Mouse (Mus musculus) cortical plate, adult 2 months (tissue): ENCODE results near the gene Gm6993. TPM values are rescaled to one million over a fixed set of nuclear protein-coding genes. Genes with fewer than 3 reads are reported as not detected.

Experiments
- H3K27ac ChIP-seq: fragments of 200-500 bp; 2 replicates; pipeline ENCODE4 v1.5.1; 2012; ENCODE audit warnings: low read length, control low read depth, inconsistent platforms; ENCODE audit not compliant: insufficient read depth
- H3K4me1 ChIP-seq: fragments of 200-500 bp; 2 replicates; pipeline ENCODE4 v1.6.1; 2011; ENCODE audit warnings: low read length; ENCODE audit not compliant: control insufficient read depth, insufficient read depth
- H3K4me3 ChIP-seq: fragments of 200-500 bp; 2 replicates; pipeline ENCODE4 v1.5.1; 2011; ENCODE audit warnings: mild to moderate bottlenecking, low read length, control low read depth; ENCODE audit not compliant: insufficient read depth
- CTCF ChIP-seq: fragments of 200-500 bp; IDR thresholded peaks from 2 replicates; pipeline ENCODE4 v1.5.1; 2011; ENCODE audit warnings: mild to moderate bottlenecking, control low read depth, low read length; ENCODE audit not compliant: insufficient read depth; ENCODE audit errors: extremely low read depth
- POLR2A ChIP-seq: fragments of 200-500 bp; IDR thresholded peaks from 2 replicates; pipeline ENCODE4 v1.6.1; 2011; ENCODE audit warnings: mild to moderate bottlenecking, low read length, control low read depth; ENCODE audit not compliant: insufficient read depth; ENCODE audit errors: extremely low read depth
- polyA plus RNA-seq: library from polyadenylated mRNA; depleted of rRNA; stranded (reverse); fragments of >200 nt; gene quantifications from 2 replicates; pipeline ENCODE4 v1.2.3, GENCODE M21; 2012

Gene Gm6993
- polyA plus RNA-seq, 1 experiment, result not detected

DNA sequence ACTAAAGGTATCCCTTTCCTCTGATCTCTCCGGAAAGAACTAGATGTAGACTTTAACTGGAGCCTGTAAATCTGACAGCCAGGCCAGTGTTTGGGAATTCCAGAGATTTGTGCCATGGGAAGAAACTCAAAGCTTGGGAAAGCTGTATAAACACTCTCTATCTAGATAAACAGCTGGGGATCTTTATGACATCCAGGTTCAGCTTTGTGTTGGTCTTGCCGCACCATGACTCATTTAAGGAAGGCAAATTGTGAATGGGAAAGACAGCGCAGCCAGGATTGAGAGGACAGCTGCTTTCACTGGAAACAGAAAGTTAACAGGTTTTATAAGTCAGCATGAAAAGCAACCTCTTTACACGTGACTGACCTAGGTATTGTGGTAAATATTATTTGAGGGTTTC, 11.7 kb downstream of the Gm6993 start:
- Histone ChIP-seq H3K4me1 (no peaks in the 10 kb centered on the region), H3K27ac (no peak overlapping the region), H3K4me3 (no peak overlapping the region)
- TF ChIP-seq CTCF (no peak), POLR2A (no peak)

DNA sequence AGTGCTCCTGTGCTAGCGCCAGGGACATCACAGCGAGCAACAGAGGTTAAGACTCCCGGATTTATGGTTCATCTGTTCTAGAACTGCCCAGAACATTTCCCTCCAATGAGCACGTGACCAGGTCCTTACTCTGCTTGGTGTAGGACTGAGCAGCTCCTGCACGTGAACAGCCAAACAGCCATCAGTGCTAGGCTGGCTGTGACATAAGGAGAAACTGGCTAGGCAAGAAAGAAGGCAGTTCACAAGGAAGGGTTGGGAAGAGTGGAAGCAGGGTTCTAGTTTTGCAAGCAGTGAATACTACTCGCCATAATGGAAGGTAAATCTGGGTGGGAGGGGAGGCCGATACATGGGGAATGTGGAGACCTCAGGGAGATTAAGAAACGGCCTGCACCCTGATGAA, 14.4 kb downstream of the Gm6993 start:
- H3K4me3 ChIP-seq, result no peak overlapping the region
- TF ChIP-seq CTCF, result no peak
- TF ChIP-seq POLR2A, result no peak
- no peak overlapping the region for H3K27ac ChIP-seq
- H3K4me1 ChIP-seq, result no peaks in the 10 kb centered on the region

GRCm38 (mm10) chr12:31256121-31256903, 15.7 kb downstream of the Gm6993 start:
- no peaks in the 10 kb centered on the region for H3K4me1 ChIP-seq
- no peak for TF ChIP-seq CTCF
- no peak for TF ChIP-seq POLR2A
- no peak overlapping the region for H3K4me3 ChIP-seq
- no peak overlapping the region for H3K27ac ChIP-seq

DNA sequence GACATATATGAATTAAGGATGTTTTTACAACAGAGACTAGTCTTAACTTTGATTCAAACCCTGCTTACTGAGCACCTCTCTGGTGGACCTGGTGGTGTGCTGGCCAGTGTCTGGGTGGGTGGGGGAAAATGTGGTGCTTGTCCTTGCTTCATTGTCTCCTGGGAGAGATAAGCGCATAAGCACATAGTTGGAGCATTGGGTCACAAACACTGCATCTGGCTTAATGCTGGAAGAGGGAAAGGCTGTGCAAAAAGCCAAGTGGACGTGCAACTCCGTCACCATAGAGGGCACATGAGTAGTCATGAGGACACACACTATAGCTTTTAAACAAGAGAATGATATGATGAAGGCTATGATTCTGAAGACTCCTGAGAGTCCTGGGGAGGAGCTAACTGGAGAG, 21.3 kb downstream of the Gm6993 start:
- Histone ChIP-seq H3K4me1 (no peaks in the 10 kb centered on the region), H3K4me3 (no peak overlapping the region), H3K27ac (no peak overlapping the region)
- TF ChIP-seq CTCF (no peak), POLR2A (no peak)

DNA sequence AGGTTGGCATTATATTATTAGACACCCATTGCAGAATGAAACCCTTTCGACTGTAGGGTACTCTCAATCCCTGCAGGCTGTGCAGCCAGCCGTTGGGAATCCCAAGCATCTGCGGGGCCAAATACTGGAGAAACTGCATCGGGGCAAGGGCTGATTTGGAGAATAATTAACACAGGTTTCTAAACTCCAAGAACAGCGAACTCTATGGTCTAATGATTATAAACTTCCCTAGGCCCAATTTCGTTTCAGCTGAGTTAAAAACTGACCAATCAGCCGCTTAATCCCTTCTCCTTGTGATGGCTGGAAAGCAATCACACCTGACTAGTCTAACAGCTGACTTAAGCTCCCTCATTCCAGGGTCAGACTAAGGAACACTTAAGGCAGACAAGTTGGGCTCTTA, 23.4 kb downstream of the Gm6993 start:
- Histone ChIP-seq H3K27ac (no peak overlapping the region), H3K4me3 (no peak overlapping the region)
- TF ChIP-seq CTCF (no peak), POLR2A (no peak)

GRCm38 (mm10) chr12:31265005-31265721, 24.6 kb downstream of the Gm6993 start, which contains the start of gene Lamb1:
Lamb1 (plus strand) TSS chr12:31265234.
- no peak within 1 kb of the TSS for H3K27ac ChIP-seq
- TF ChIP-seq CTCF (no peak), POLR2A (0 out of 2 replicates have a peak, but pooled peaks have one; percentile 19)
- no peaks in the 10 kb centered on the region; the same call in 1 of the 2 replicates for H3K4me1 ChIP-seq
- H3K4me3 ChIP-seq, result peak within 1 kb of the TSS; percentile 89

More for the DNA sequence above, 23.4 kb downstream of the Gm6993 start:
- no peaks in the 10 kb centered on the region; the same call in 1 of the 2 replicates for H3K4me1 ChIP-seq

- H3K4me3 ChIP-seq, result peak overlapping the region; percentile 89
- H3K4me1 ChIP-seq, result no peaks in the 10 kb centered on the region; the same call in 1 of the 2 replicates
- TF ChIP-seq POLR2A (no peak), CTCF (no peak)
- H3K27ac ChIP-seq, result no peak overlapping the region
Observed at GRCm38 (mm10) chr12:31265722-31266431, 25.3 kb downstream of the Gm6993 start.

- H3K4me3 ChIP-seq, result peak overlapping the region; percentile 89
- H3K27ac ChIP-seq, result no peak overlapping the region
- H3K4me1 ChIP-seq, result no peaks in the 10 kb centered on the region; the same call in 1 of the 2 replicates
- TF ChIP-seq POLR2A, result no peak
- TF ChIP-seq CTCF, result no peak
Observed at GRCm38 (mm10) chr12:31266686-31267085, 26.1 kb downstream of the Gm6993 start.

- TF ChIP-seq CTCF (no peak), POLR2A (no peak)
- H3K27ac ChIP-seq, result no peak overlapping the region
- H3K4me1 ChIP-seq, result no peaks in the 10 kb centered on the region; the same call in 1 of the 2 replicates
- H3K4me3 ChIP-seq, result no peak overlapping the region
Observed at GRCm38 (mm10) chr12:31267363-31267762, 26.8 kb downstream of the Gm6993 start.
